Mouse (Mus musculus) stomach, embryonic 16.5 days (tissue): ENCODE measurements at regions not wholly inside any gene's neighbourhood (a gene's known extent, or its start where the extent isn't known, plus 50 kb on each side); places are given as distances from the start of the nearest gene placed in this dataset.
A peak's percentile ranks its signal among the peaks of the same experiment; 100 is the strongest.

Experiments used
- ATAC-seq: fragments of 200-750 bp; cut with Nextera tagmentation; 2 replicates; pipeline ENCODE4 v1.8.0; 2017; ENCODE audit warnings: moderate number of reproducible peaks, moderate TSS enrichment; ENCODE audit not compliant: insufficient read depth, low FRiP score
- H3K27ac ChIP-seq: fragments of 300-500 bp; sonication (generic); 2 replicates; pipeline ENCODE4 v1.5.1; 2014; ENCODE audit warnings: low read length
- H3K27me3 ChIP-seq: fragments of 300-500 bp; sonication (generic); 2 replicates; pipeline ENCODE4 v1.6.1; 2014; ENCODE audit warnings: low read length, control low read depth, mixed read lengths; ENCODE audit not compliant: control insufficient read depth, insufficient read depth
- H3K36me3 ChIP-seq: fragments of 300-500 bp; sonication (generic); 2 replicates; pipeline ENCODE4 v1.6.1; 2014; ENCODE audit warnings: low read length; ENCODE audit not compliant: control insufficient read depth, insufficient read depth
- H3K4me1 ChIP-seq: fragments of 300-500 bp; sonication (generic); 2 replicates; pipeline ENCODE4 v1.6.1; 2014; ENCODE audit warnings: low read length, control low read depth, mixed read lengths; ENCODE audit not compliant: control insufficient read depth, insufficient read depth
- H3K4me2 ChIP-seq: fragments of 300-500 bp; sonication (generic); 2 replicates; pipeline ENCODE4 v1.6.1; 2014; ENCODE audit warnings: low read depth, low read length, mixed read lengths
- H3K4me3 ChIP-seq: fragments of 300-500 bp; sonication (generic); replicated peaks from 2 replicates; pipeline ENCODE4 v1.5.1; 2014; ENCODE audit warnings: mild to moderate bottlenecking, low read length
- H3K9ac ChIP-seq: fragments of 300-500 bp; sonication (generic); 2 replicates; pipeline ENCODE4 v1.6.1; 2014; ENCODE audit warnings: low read length
- H3K9me3 ChIP-seq: fragments of 300-500 bp; sonication (generic); replicated peaks from 2 replicates; pipeline ENCODE4 v1.6.1; 2016; ENCODE audit warnings: low read length, control low read depth; ENCODE audit not compliant: control insufficient read depth
- WGBS: fragments of 180-500 bp; shearing (Covaris S2); extraction: QIAGEN DNeasy Blood & Tissue Kit; methylation state at CpG from one replicate; pipeline ENCODE4 v1.1.7; 2014; 5-methylcytosine and 5-hydroxymethylcytosine counted together

GRCm38 (mm10) chr1:75612083-75612720 is 66.1 kb downstream of the Slc4a3 start:
- Histone ChIP-seq H3K4me3 (no peak overlapping the region), H3K27me3 (no peaks in the 10 kb centered on the region), H3K4me2 (no peak overlapping the region), H3K27ac (no peak overlapping the region), H3K9ac (no peak overlapping the region), H3K9me3 (no peaks in the 10 kb centered on the region), H3K36me3 (no peaks in the 10 kb centered on the region), H3K4me1 (no peaks in the 10 kb centered on the region)
- no peak for ATAC-seq
- 79% methylated on average over 13 of the region's 13 CpGs for WGBS

- Histone ChIP-seq H3K9me3 (no peaks in the 10 kb centered on the region), H3K36me3 (no peaks in the 10 kb centered on the region), H3K9ac (no peak overlapping the region), H3K4me1 (no peaks in the 10 kb centered on the region), H3K4me3 (no peak overlapping the region), H3K4me2 (no peak overlapping the region), H3K27ac (no peak overlapping the region), H3K27me3 (no peaks in the 10 kb centered on the region)
- ATAC-seq: no peak
- 40% methylated on average over 2 of the region's 2 CpGs for WGBS
Observed at GRCm38 (mm10) chr1:75613206-75613605, 67.1 kb downstream of the Slc4a3 start.

GRCm38 (mm10) chr1:75616971-75617370 is 70.9 kb downstream of the Slc4a3 start:
- H3K4me3 ChIP-seq: no peak overlapping the region
- ATAC-seq: no peak
- 79% methylated on average over 2 of the region's 2 CpGs for WGBS
- no peaks in the 10 kb centered on the region for H3K4me1 ChIP-seq
- no peak overlapping the region for H3K9ac ChIP-seq
- no peaks in the 10 kb centered on the region for H3K9me3 ChIP-seq
- H3K27ac ChIP-seq: no peak overlapping the region
- H3K4me2 ChIP-seq: no peak overlapping the region
- no peaks in the 10 kb centered on the region for H3K36me3 ChIP-seq
- H3K27me3 ChIP-seq: no peaks in the 10 kb centered on the region

DNA sequence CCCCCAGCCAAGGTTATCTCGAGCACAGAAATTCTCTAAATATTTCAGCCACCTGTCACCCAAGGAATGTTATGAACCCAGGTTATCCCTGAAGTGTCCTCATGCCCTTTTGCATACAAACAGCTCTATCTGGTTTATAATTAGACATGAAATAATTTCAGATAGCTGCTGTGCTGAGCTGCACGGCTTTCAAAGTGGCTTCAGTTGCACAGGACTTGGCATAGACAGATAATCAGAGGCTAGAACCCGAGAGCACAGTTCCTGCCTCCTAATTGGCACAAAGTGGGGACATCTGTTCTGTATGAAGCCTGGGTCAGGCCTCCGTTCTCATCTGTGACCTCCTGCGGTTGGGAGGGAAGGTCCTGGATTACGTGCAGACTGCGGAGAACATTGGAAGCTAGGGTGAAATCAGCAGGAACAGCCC is 72.3 kb downstream of the Slc4a3 start:
- Histone ChIP-seq H3K27me3 (no peaks in the 10 kb centered on the region), H3K9ac (no peak overlapping the region)
- 39% methylated on average over 7 of the region's 7 CpGs for WGBS

DNA sequence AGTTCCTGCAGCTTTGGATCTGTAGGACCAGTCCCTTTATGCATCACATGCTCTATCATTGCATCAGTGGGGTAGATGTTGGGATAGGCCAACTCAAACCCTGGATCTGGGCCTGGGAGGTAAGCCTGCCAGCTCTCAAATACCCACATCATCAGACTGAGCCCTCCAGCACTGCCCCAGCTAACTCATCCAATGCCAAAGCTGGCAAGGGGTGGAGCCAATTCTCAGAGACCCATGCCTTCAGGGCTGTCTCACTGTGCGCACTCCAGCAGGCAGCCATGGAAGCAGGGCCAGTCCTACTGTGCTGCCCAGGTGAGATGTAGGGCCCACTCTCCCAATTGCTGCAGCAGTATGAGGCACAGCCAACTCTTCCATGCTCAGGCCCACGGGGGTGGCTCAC is 84.2 kb downstream of the Slc4a3 start:
- Histone ChIP-seq H3K9me3 (no peaks in the 10 kb centered on the region), H3K27ac (no peak overlapping the region), H3K36me3 (no peaks in the 10 kb centered on the region), H3K27me3 (no peaks in the 10 kb centered on the region), H3K4me3 (no peak overlapping the region), H3K4me1 (no peaks in the 10 kb centered on the region), H3K9ac (no peak overlapping the region), H3K4me2 (no peak overlapping the region)
- peak; percentile 37; the same call in 1 of the 2 replicates for ATAC-seq
- WGBS: 83% methylated on average over 2 of the region's 2 CpGs

More for the DNA sequence above, 72.3 kb downstream of the Slc4a3 start:
- no peak overlapping the region for H3K4me2 ChIP-seq
- H3K4me3 ChIP-seq: no peak overlapping the region
- H3K9me3 ChIP-seq: no peaks in the 10 kb centered on the region
- ATAC-seq: no peak
- no peaks in the 10 kb centered on the region for H3K4me1 ChIP-seq
- no peak overlapping the region for H3K27ac ChIP-seq
- no peaks in the 10 kb centered on the region for H3K36me3 ChIP-seq

- Histone ChIP-seq H3K27me3 (no peaks in the 10 kb centered on the region), H3K9me3 (no peaks in the 10 kb centered on the region), H3K27ac (no peak overlapping the region), H3K9ac (no peak overlapping the region), H3K36me3 (no peaks in the 10 kb centered on the region), H3K4me3 (no peak overlapping the region), H3K4me1 (no peaks in the 10 kb centered on the region), H3K4me2 (no peak overlapping the region)
- 75% methylated on average over 1 of the region's 1 CpGs for WGBS
- ATAC-seq: no peak
Observed at GRCm38 (mm10) chr1:75631729-75632128, 85.7 kb downstream of the Slc4a3 start.

- Histone ChIP-seq H3K4me3 (no peak overlapping the region), H3K27me3 (no peaks in the 10 kb centered on the region), H3K27ac (no peak overlapping the region), H3K4me2 (no peak overlapping the region), H3K4me1 (no peaks in the 10 kb centered on the region), H3K9ac (no peak overlapping the region), H3K9me3 (no peaks in the 10 kb centered on the region), H3K36me3 (no peaks in the 10 kb centered on the region)
- WGBS: 80% methylated on average over 4 of the region's 4 CpGs
- ATAC-seq: no peak
Observed at GRCm38 (mm10) chr1:75635591-75635990, 89.5 kb downstream of the Slc4a3 start.

GRCm38 (mm10) chr1:75639031-75640001 is 93.2 kb downstream of the Slc4a3 start:
- Histone ChIP-seq H3K4me2 (no peak overlapping the region), H3K9ac (no peak overlapping the region), H3K36me3 (no peaks in the 10 kb centered on the region), H3K4me3 (no peak overlapping the region), H3K27me3 (no peaks in the 10 kb centered on the region), H3K4me1 (no peaks in the 10 kb centered on the region), H3K9me3 (no peaks in the 10 kb centered on the region), H3K27ac (no peak overlapping the region)
- WGBS: 74% methylated on average over 8 of the region's 8 CpGs
- no peak for ATAC-seq

DNA sequence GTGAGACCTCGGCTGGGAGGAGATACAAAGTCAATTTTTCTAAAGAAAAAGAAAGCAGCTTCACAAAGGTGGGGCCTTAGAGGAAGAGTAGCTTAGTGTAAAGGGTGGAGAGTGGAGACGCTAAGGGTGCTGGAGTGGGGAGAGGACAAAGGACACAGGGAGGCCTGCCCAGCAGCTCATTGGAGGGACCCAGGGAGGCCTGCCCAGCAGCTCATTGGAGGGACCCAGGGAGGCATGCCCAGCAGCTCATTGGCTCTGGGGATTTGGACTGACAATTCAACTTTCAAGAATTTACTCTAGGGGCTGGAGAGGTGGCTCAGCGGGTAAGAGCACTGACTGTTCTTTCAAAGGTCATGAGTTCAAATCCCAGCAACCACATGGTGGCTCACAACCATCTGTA is 96.4 kb downstream of the Slc4a3 start:
- H3K27ac ChIP-seq: no peak overlapping the region
- H3K9ac ChIP-seq: no peak overlapping the region
- no peaks in the 10 kb centered on the region for H3K4me1 ChIP-seq
- H3K4me3 ChIP-seq: no peak overlapping the region
- H3K9me3 ChIP-seq: no peaks in the 10 kb centered on the region
- no peaks in the 10 kb centered on the region for H3K36me3 ChIP-seq
- H3K4me2 ChIP-seq: no peak overlapping the region
- ATAC-seq: no peak
- no peaks in the 10 kb centered on the region for H3K27me3 ChIP-seq
- WGBS: 68% methylated on average over 3 of the region's 3 CpGs
